In the genomic region with DNA sequence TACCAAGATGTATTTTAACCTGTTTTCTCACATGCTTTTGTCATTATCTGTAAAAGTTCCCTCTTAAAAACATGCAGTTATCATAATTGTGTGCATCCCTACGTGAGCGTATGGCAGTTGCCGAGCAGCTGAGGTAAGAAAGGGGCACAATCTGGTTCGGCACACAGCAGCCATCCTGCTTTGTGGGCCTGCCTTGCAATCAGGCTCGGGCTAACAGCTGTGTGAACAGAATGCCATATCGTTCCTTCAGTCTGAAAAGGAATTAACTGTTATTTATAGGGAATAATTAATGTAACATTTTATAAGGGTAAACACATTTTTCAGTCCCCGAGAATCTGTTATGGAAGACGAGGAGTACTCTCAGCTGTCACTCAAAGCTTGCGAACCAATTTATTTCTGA, we compare ENCODE assay signal across 21 mouse cellular contexts.
DNase-seq lines count a peak whose midpoint lies in the region; ATAC-seq lines count a peak whose summit lies in the region.
"Had no signal": no experiment of that assay in that cellular context is flagged by ENCODE, and none has a peak within 500 bp of the region (broad histone marks: within the 10 kb centered on the region; RNA-seq: fewer than 3 reads in every experiment).

No protein-coding gene starts in this region.

- H3K4me2 ChIP-seq in neural tube, embryonic 14.5 days (ENCODE audit: low read depth, low read length): no peak overlapping the region
- no peak overlapping the region for H3K4me2 ChIP-seq in forebrain, embryonic 16.5 days (ENCODE audit: low read length)
- no peak overlapping the region for H3K4me2 ChIP-seq in neural tube, embryonic 15.5 days
- no peak overlapping the region for H3K4me2 ChIP-seq in intestine, embryonic 15.5 days (replicated peaks)
- H3K4me2 ChIP-seq: neural tube, embryonic 13.5 days had no signal

- ATAC-seq in neural tube, embryonic 14.5 days (ENCODE audit: low read depth): peak; percentile 57; the same call in 1 of the 2 replicates
- peak; percentile 60 for ATAC-seq in forebrain, embryonic 16.5 days
- ATAC-seq in neural tube, embryonic 15.5 days (ENCODE audit: low FRiP score): peak; percentile 45; the same call in 1 of the 2 replicates
- ATAC-seq in intestine, embryonic 15.5 days: no peak
- ATAC-seq: hindbrain, embryonic 16.5 days had no signal

- DNase-seq in neural tube, embryonic 10.5 days (ENCODE audit: extremely low spot score, low spot score): no peak
- peak; percentile 55 to 57 for DNase-seq in layer of hippocampus, adult 8-10 months (ENCODE audit: low spot score in 2 of 2)
- DNase-seq in spleen, adult 18-20 months: no peak
- DNase-seq in T-cell, adult 2 months (ENCODE audit: low spot score): no peak
- DNase-seq: adrenal gland, postnatal 25 days; cerebellum, adult 11 months; cerebellum, adult 9-11 months; gastrocnemius, postnatal 36 days; heart, adult 2 months; kidney, adult 11 months; kidney, postnatal 4 days; lung, postnatal 4 days; midbrain, embryonic 14.5 days; thymus, postnatal 25 days had no signal

- no peak overlapping the region for H3K27ac ChIP-seq in neural tube, embryonic 14.5 days (ENCODE audit: low read depth, low read length)
- no peak overlapping the region for H3K27ac ChIP-seq in forebrain, embryonic 16.5 days (ENCODE audit: low read length)
- H3K27ac ChIP-seq in neural tube, embryonic 15.5 days (replicated peaks): no peak overlapping the region
- no peak overlapping the region for H3K27ac ChIP-seq in intestine, embryonic 15.5 days
- H3K27ac ChIP-seq: embryonic facial prominence, embryonic 10.5 days; heart, adult 2 months; neural tube, embryonic 13.5 days had no signal

- H3K9ac ChIP-seq in neural tube, embryonic 14.5 days (replicated peaks; ENCODE audit: low read depth, low read length): no peak overlapping the region
- H3K9ac ChIP-seq in forebrain, embryonic 16.5 days (replicated peaks; ENCODE audit: low read depth, low read length): no peak overlapping the region
- no peak overlapping the region for H3K9ac ChIP-seq in neural tube, embryonic 15.5 days (replicated peaks)
- no peak overlapping the region for H3K9ac ChIP-seq in intestine, embryonic 15.5 days
- H3K9ac ChIP-seq: neural tube, embryonic 13.5 days had no signal

- 69% methylated on average over 9 of the region's 9 CpGs for WGBS in neural tube, embryonic 14.5 days
- 39% methylated on average over 9 of the region's 9 CpGs for WGBS in forebrain, embryonic 16.5 days
- 62% methylated on average over 9 of the region's 9 CpGs for WGBS in neural tube, embryonic 15.5 days
- WGBS in intestine, embryonic 15.5 days: 83% methylated on average over 9 of the region's 9 CpGs

- no peaks in the 10 kb centered on the region for H3K27me3 ChIP-seq in neural tube, embryonic 14.5 days (ENCODE audit: control insufficient read depth, insufficient read depth, low read length)
- H3K27me3 ChIP-seq in forebrain, embryonic 16.5 days (replicated peaks; ENCODE audit: control insufficient read depth, insufficient read depth, low read length): no peaks in the 10 kb centered on the region
- no peaks in the 10 kb centered on the region for H3K27me3 ChIP-seq in neural tube, embryonic 15.5 days (replicated peaks)
- H3K27me3 ChIP-seq in intestine, embryonic 15.5 days (replicated peaks): no peaks in the 10 kb centered on the region
- H3K27me3 ChIP-seq: neural tube, embryonic 13.5 days had no signal

- H3K9me3 ChIP-seq in neural tube, embryonic 14.5 days (ENCODE audit: control insufficient read depth, low read length): no peaks in the 10 kb centered on the region
- no peaks in the 10 kb centered on the region for H3K9me3 ChIP-seq in forebrain, embryonic 16.5 days (ENCODE audit: control insufficient read depth, low read length)
- H3K9me3 ChIP-seq in neural tube, embryonic 15.5 days (replicated peaks): no peaks in the 10 kb centered on the region
- no peaks in the 10 kb centered on the region for H3K9me3 ChIP-seq in intestine, embryonic 15.5 days
- H3K9me3 ChIP-seq: embryonic facial prominence, embryonic 10.5 days; neural tube, embryonic 13.5 days had no signal

- no peak overlapping the region for H3K4me3 ChIP-seq in neural tube, embryonic 14.5 days (ENCODE audit: low read depth, low read length)
- no peak overlapping the region for H3K4me3 ChIP-seq in forebrain, embryonic 16.5 days (replicated peaks; ENCODE audit: low read length)
- no peak overlapping the region for H3K4me3 ChIP-seq in neural tube, embryonic 15.5 days (replicated peaks)
- no peak overlapping the region for H3K4me3 ChIP-seq in intestine, embryonic 15.5 days (replicated peaks)
- H3K4me3 ChIP-seq: embryonic facial prominence, embryonic 10.5 days; heart, adult 2 months; neural tube, embryonic 13.5 days had no signal

- no peaks in the 10 kb centered on the region for H3K36me3 ChIP-seq in neural tube, embryonic 14.5 days (ENCODE audit: control insufficient read depth, insufficient read depth, low read length)
- H3K36me3 ChIP-seq in forebrain, embryonic 16.5 days (ENCODE audit: control insufficient read depth, insufficient read depth): no peaks in the 10 kb centered on the region
- H3K36me3 ChIP-seq in neural tube, embryonic 15.5 days: no peaks in the 10 kb centered on the region
- H3K36me3 ChIP-seq in intestine, embryonic 15.5 days: no peaks in the 10 kb centered on the region
- H3K36me3 ChIP-seq: embryonic facial prominence, embryonic 10.5 days; neural tube, embryonic 13.5 days had no signal

- H3K4me1 ChIP-seq in neural tube, embryonic 14.5 days (ENCODE audit: control insufficient read depth, insufficient read depth, low read length): no peaks in the 10 kb centered on the region
- H3K4me1 ChIP-seq in forebrain, embryonic 16.5 days (replicated peaks; ENCODE audit: control insufficient read depth, insufficient read depth, low read length): peaks cover 7% of the 10 kb centered on the region
- peaks cover 11% of the 10 kb centered on the region; the same call in 1 of the 2 replicates for H3K4me1 ChIP-seq in neural tube, embryonic 15.5 days
- H3K4me1 ChIP-seq in intestine, embryonic 15.5 days (replicated peaks): no peaks in the 10 kb centered on the region
- H3K4me1 ChIP-seq: embryonic facial prominence, embryonic 10.5 days had no signal

Comparison
In these comparisons a context has a peak if more than half of its experiments do, and no peak if none do; other contexts are left out.
1. DNase-seq: peak in layer of hippocampus, adult 8-10 months (2 of 2); none in neural tube, embryonic 10.5 days (single experiment), spleen, adult 18-20 months (0 of 2) and T-cell, adult 2 months (single experiment).